Mouse (Mus musculus) fat pad, adult 2 months (tissue): ENCODE measurements around the gene 9430097D07Rik.

ENCODE experiments used
- DNase-seq: peaks from one replicate; pipeline ENCODE4 v3.0.0-alpha.2; 2011; ENCODE audit warnings: low read depth, low spot score; ENCODE audit errors: extremely low read depth

9430097D07Rik gene

DNA sequence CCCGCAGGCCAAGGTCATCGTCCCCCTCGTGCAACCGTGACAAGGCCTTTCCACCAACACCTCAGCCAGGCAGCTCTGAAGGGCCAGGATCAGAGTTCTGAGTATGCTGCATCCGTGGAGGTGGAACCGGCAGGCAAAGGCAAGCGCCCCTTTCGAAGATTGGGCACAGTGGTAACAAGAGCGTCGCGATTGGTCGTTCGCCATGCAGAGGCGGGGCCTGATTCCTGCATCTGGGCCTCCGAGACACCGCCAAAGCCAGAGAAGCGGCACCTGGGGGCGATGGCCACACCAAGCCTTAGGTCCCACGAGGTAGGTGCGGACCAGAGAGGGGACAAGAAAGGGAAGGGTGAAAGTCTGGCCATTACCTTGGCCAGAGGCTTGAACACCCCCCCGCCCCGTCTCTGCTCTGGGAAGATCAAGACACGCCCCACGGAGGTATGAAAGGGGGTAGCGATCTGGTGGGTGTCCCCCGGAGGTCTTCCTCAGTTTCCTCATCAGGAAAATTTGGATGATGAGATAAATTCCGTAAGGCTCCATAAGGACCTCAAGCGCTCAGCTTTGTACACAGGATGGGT, at the start of gene 9430097D07Rik:
9430097D07Rik (minus strand) TSS at position 99 of the 575 bp plus-strand sequence.
- DNase-seq: no peak

DNA sequence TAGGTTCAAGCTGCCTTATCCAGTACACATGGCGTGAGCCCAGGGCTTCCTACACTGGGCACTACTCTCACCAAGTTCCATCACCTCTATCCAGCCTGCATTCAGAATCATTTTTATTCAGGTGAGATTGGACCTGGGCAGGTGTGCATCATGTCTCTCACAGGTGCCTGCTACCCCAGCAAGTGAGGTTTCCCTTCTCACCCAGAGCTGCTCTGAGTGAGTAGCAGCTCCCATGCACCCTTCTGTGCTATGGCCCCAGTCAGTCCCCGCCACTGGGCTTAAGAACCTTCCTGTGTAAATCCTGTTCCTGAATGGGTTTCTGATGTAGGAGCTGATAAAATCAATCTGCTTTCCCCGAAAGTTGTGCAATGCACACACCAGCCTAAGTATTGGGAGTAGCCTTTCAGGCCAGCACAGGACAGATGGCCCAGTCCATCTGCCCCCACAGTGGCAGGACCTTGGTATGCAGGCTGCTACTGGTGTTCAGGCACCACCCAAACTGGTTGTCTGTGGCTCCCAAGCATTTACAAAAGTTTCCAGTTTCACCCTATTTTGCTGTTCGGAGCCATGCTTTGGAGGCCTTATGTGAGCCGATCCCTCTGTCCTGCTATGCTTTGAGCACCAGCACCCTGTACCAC, 48.7 kb upstream of the 9430097D07Rik start:
- no peak for DNase-seq

DNA sequence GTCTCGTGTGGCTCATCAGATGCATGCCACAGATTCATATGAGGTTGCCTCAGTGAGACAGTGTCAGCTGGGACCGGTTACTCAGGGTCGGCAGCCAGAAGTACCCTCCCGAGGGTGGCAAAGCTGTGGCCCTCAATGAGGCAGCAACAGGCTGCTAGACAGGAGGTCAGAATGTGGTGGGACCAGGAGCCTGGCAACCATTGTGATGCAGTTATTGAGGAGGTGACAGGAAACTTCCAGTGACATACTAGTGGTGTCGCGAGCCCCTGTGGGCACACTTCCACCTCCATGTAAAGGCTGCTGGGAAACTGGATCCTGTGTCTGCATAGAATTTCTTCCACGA, 46.0 kb upstream of the 9430097D07Rik start, which contains the start of gene Ak1:
Ak1 (plus strand) TSS at position 242 of the 343 bp plus-strand sequence.
- no peak for DNase-seq

DNA sequence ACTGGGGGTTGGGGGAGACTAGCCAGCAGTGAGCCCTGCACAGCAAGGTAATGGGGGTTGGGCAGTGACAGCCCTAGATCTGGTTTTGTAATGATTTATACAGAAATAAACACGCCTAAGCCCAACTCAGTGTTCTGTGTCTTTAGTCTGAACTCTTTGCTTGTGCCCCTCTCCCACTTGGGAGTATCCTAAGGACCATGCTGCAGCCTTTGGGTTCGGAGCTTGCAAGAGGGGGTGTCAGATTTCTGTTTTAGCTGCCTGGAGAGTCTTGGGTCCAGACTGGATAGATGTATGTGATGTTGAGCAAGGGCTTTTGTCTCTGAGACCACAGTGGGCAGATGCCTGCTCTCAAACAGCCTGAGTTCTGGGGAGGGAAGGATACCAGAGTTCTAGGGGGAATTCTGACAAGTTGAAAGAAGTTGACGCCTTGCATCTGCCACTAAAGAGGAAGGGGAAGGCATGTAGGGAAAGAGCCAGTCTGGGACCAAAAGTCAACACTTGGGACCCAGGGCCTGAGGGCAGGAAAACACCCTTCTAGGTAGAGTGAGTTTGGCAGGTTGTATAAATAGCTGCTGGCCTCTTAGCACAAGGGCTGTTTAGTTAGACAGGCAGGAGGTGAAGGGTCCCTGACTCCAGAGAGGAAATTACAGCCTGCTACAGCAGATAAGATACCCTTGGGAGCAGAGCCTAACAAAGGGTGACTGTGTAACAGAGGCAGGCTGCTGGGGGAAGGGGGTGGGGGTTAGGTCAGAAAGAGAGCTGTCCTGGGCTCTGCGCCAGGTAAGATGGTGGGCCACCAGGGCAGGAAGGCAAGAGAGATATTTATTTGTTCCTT, 45.4 kb upstream of the 9430097D07Rik start:
- DNase-seq: no peak

DNA sequence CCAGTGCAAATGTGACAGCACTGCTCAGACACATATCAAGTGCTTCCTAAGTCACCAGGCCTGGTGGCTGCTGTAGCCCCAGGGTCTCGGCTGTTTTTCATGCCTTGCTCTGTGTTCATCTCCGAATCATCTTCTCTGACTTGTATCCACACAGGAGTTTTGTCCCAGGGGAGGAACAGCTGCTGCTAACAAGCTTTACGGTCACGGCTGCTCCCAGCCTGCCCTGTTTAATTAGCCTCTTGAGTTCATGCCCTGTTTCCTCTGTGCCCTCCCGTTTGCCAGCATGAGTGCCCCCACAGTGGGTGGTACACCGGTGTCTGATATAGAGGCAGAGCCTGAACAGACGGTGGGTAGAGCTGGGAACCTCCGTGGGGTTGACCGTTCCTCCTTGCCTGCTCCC, 42.6 kb upstream of the 9430097D07Rik start:
- no peak for DNase-seq

DNA sequence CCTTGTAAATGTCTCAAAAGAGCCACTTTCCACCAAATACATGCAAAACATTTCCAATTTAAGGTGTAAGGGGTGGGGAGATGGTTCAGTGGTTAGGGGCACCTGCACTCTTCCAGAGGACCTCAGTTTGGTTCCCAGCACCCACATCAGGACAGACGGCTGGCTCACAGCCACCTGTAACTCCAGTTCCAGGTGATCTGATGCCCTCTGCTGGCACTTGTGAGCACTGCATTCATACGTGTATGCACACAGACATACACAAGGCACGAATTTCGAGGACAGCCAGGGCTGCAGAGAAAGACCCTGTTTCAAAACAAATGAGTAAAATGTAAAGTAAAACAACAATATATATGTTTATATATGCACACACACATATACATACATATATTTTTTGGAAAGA, 42.1 kb upstream of the 9430097D07Rik start:
- DNase-seq: no peak

DNA sequence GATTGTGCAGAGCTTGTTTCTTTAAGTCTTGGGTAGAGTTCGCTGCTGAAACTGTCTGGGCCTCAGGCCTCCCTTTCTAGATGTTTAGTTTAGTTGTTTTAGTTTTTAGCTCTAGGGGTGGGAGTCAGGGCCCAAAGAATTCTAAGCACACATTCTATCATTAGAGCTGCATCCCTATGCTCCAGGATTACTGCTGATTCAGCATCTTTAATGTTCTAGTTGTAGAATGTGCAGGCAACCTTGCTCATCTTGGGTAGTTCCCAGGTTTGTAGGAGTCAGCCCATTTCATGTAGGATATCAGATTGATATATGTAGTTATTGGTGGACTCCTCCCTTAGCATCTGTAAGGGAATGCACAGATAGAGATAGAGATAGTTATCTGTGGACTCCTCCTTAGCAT, 41.6 kb upstream of the 9430097D07Rik start:
- DNase-seq: no peak

DNA sequence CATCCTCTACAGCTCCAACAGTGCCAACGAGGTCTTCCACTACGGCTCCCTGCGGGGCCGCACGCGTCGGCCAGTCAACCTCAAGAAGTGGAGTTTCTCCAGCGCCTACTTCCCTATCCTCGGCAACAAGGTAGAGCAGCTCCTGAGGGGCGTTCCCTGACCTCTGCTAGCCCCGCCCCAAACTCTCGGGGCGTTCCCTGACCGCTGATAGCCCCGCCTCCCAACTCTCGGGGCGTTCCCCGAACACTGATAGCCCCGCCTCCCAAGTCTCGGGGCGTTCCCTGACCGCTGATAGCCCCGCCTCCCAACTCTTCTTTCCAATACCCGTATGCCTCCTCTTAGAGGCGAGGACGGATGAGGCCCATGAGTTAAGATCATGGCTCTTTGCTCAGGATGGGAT, 36.8 kb upstream of the 9430097D07Rik start:
- DNase-seq: no peak

DNA sequence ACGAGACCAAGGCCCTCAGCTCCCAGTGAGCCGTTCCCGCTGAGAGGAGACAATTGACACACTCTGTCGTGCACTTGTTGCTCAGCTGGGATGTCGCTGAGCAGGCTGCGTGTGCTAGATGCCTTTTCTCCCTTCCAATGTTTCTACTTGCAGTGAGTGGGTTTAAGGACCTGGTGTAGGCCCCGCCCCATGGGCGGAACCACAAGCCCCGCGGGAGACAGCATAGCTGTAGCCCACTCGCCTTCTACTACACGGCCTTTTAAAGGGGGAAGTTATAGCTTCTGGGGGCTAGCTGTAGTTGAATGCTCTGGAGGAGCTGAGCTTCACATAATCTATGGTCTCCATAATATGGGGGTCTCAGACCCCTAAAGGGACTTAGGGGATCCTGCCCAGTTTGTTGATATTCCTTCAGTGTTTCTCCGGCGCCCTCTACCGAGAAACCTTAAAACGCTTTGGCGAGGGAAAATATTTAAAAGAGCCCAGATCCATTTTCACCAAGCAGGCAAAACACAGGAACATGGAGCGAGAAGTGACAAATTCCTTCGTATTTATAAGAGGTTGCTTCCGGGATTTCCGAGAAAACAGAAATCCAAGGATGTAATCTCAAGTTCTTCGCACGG, 35.2 kb upstream of the 9430097D07Rik start:
- no peak for DNase-seq

DNA sequence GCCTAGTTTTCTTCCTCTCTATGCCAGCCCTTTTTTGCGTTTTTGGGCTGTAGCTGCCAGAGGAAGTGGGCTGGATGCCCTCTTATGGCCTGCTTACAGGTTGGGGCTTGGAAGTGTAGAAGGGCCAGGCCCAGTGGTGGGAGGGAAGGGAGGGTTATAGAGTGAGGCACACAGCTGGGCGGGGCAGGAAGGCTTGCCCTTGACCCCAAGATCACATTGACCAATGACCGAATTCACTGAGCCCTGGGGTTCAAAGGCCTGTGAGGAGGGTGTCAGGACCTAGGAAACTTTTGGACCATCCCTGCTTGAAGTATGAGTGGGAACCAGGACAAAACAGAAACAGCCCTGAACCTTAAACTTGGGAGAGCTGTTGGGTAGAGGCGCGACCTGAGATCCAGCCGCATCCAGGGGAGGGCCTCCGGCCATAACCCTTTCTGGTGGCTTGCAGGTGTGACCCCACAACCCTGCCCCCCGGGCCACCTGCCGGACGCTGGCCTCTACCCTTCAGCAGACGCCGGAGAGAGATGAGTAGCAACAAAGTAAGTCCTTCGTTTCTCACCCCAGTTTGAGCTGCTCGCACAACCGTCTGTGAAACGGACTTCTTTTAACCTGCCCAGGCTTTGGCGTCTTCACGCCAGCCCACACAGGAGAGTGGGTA, 33.4 kb upstream of the 9430097D07Rik start:
- DNase-seq: no peak

DNA sequence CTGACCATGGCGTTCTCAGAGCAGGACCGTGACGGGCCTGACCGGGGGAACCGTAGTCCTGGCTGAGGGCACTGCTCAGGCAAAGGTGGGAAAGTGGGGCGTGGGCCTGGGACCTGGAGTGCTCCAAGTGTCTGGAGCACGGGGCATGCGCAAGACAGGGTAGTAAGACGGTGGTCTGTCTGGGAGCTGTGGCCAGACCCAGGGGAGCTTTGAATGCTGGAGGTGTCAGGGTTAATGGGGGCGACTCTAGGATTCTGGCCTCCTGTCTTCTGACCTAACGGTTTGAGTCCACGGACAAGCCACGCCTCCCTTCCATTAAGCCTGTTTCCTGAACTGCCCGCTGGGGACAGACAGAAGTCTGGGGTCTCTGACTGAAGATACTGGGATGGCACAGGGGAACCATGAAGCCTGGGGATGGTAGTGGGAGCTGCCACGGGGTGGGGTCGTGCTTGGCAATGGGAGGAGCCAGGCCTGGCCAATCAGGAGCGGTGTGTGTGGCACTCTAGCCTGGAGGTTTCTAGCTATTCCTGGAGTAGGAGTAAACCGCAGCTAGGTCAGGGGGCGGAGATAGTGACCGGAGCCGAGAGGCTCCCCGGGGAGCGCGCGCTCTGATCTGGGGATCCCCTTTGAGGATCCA, 32.8 kb upstream of the 9430097D07Rik start:
- DNase-seq: no peak

DNA sequence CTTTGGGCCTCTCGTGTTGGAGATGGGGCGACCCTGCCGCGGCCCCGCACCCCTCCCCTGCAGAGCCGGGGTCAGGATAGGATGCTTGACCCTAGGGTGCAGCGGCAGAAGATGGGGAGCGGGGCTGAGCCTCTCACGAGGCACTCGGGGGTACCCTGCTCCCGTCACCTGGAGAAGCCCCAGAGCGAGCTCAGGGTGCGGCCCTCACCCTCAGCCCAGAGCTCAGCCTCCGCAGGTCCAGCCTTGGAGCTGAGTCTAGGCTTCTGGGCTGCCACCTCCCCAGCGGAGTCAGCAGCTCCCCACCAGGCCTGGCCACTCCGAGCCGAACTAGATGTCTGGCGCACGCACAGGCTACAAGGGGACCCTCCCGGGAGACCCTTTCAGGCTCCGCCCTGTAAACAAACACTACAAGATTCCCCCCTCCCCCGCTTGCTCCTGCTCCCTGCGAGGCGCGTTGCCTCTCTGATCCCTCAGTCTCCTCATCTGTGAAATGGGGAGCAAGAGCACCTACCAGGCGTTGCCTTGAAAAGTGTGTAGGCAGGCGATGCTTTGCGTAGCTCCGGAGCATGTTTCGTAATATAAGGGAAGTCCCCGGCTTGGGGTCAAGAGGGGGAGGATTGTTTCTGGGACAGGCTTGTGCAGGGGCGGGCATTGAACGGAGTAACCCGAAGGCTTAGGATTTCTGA, 31.9 kb upstream of the 9430097D07Rik start:
- no peak for DNase-seq

DNA sequence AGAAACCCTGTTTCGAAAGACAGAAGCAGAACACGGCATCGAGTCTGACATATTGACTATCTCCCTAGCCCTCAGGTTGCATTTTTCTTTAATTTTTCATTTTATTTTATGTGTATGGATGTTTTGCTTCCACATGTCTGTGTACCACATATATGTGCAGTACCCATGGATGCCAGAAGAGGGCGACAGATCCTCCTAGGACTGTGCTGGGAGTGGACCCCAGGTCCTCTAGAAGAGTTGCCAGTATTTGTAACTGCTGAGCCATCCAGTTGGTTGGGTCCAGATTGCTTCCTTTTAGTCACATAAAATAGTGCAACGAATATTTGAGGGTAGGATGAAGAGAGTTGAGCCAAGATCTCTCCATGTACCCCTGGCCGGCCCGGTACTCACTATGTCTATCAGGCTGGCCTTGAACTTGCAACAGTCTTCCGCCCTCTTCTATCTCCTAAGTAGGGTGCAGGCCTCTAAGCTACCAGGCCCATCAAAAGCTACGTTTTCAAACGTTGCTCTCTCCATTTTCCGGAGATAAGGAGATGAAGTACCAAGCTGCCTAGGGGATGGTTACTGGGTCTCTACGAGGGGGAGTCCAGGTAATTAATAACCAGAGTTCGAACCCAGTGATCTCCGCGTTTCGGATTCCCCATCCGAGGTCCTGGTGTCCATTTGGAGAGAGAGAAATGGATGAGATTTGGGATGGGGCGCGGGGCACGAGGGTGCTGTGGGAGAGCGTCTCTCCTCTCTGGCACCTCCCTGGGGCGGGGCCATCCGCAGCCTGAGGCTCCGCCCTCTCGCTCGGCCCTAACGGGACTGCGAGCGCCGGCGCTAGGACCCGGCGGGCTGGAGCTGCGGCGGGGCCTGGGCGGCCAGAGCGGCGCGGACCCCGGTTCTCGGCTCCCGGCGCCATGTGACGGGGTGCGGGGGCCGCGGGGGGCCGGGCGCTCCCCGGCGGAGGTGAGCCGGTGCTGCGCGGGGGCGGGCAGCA, 31.0 kb upstream of the 9430097D07Rik start:
- DNase-seq: no peak

DNA sequence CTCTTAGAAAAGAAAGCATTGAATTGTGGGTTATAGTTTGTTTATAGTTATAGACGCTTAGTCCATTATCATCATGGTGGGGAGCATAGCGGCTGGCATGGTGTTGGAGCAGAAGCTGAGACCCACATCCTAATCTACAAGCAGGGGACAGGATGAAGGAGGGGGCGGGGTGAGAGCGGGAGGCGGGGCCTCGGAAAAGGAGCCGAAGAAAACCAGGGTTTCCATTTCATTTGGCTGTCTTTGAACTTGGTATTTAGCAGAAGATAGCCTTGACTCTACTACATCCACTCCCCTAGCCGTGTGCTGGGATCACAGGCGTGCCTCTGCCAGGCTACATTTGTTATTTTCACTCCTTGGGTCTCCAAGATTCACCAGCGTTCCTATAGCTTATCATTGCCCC, 29.1 kb upstream of the 9430097D07Rik start:
- no peak for DNase-seq

DNA sequence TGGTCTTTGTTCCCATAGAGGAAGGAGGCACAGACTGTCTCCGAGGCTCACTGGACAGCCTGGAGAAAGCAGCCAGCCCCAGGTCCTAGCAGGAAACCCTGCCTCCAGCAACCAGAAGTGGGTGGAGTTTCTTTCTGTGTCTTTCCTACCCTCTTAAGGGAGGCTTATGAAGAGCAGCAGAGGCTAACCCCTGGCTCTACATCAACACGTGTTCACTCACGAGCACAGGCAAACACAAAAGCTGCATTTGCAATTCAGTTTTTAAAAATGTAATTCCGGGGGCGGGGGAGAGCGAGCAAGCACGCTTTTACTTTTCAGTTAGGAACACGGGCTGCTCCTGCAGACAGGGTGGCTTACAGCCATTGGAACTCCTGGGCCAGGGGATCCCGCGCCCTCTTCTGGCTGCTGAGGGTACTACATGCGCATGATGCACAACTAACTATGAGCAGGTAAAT, 27.1 kb upstream of the 9430097D07Rik start:
- DNase-seq: no peak

DNA sequence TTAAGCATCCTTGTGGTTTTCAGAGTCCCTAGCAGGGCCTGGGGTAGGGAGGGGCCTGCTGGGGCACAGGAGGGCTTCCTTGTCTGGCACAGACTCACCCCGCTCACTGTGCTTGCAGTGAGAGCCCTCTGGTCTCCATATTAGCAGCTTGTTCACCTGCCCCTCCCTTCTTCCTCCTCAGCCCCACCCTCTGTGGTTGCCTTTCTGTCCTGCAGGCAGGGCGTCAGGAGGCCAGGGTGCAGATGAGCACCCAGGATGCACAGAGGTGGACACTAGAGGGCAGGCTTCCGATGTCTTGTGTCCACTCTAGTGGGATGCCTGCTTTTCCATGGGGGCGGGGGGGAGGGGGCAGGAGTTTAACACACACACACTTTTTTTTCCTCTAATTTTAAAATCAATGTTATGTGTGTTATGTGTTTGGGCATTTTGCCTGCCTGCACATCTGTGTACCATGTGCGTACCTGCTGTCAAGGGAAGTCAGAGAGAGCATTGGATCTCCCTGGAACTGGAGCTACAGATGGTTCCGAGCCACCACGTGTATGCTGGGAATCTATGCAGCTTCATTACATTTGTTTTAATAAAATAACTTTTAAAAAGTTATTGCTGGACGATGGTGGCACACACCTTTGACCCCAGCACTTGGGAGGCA, 26.1 kb upstream of the 9430097D07Rik start:
- no peak for DNase-seq

DNA sequence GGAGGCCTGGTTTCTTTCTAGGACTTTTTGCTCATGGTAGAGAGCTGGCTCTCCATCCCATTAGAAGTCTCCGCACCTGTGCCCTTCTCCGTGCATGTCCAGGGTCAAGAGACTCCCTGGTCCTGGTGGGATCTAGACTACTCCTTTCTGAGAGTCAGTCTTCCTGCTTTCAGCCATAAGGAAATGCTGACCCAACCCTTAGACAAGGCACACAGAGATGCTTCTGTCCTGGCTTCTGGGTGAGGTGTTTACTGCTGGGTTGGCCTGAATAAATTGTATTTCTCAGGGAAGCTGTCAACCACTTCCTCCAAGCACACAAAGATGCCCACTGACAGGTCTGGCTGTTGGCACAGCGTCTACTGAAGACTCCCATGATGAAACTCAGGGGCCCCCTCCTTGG, 23.9 kb upstream of the 9430097D07Rik start, which contains the start of gene St6galnac6:
St6galnac6 (plus strand) TSS at position 301 of the 400 bp plus-strand sequence.
- DNase-seq: no peak

DNA sequence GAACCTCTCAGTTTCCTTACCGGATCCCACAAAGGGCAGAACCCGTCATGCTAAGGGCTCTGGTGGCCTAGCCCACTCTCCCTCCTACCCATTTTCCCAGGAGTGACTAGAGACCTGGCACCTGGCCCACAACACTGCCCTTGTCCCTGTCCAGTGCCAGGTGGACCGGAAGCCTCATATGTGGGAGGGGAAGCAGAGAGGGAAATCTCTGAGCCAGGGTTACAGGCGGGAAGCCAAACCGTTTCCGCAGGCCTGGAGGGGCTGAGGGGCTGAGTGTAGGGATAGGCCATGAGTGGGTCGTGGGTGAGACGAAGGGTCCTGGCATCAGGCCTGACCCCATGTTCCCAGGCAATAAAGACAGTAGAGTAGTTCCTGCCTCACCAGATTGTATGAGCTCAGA, 23.0 kb upstream of the 9430097D07Rik start:
- no peak for DNase-seq
